Mouse (Mus musculus): ENCODE measurements around the gene Jtb. TPM values are rescaled to one million over a fixed set of nuclear protein-coding genes. Genes with fewer than 3 reads are reported as not detected.
"Not testable (repeated sequence)": the region's sequence is repeated elsewhere in the genome, so short reads cannot be mapped to it uniquely, and the experiment has no call there.

Gene Jtb
- polyA plus RNA-seq, 1 experiment from 2014 or later: 96.8 TPM

- Histone ChIP-seq H3K36me3 (peaks cover 35% of the 10 kb centered on the region), H3K27ac (no peak overlapping the region; the same call in 1 of the 2 replicates), H3K9ac (peak overlapping the region; percentile 86), H3K27me3 (no peaks in the 10 kb centered on the region), H3K9me3 (no peaks in the 10 kb centered on the region), H3K4me2 (replicated peaks) (peak overlapping the region; percentile 84), H3K4me3 (peak overlapping the region; percentile 82), H3K4me1 (peaks cover 10% of the 10 kb centered on the region)
- no peak for ATAC-seq (ENCODE audit: low FRiP score, low read depth)
- WGBS: 12% methylated on average over 8 of the region's 8 CpGs
Observed at GRCm38 (mm10) chr3:90231075-90231474, 322 bp upstream of the Jtb start.

GRCm38 (mm10) chr3:90241251-90241650 is 9.9 kb downstream of the Jtb start:
- no peak for ATAC-seq (ENCODE audit: low FRiP score, low read depth)
- Histone ChIP-seq H3K27ac (no peak overlapping the region), H3K4me2 (replicated peaks) (no peak overlapping the region), H3K4me3 (no peak overlapping the region), H3K4me1 (peaks cover 22% of the 10 kb centered on the region), H3K36me3 (peaks cover 7% of the 10 kb centered on the region), H3K9me3 (no peaks in the 10 kb centered on the region), H3K9ac (no peak overlapping the region; the same call in 1 of the 2 replicates), H3K27me3 (no peaks in the 10 kb centered on the region)
- 83% methylated on average over 2 of the region's 2 CpGs for WGBS

GRCm38 (mm10) chr3:90241669-90242358 is 10.4 kb downstream of the Jtb start:
- H3K4me3 ChIP-seq: no peak overlapping the region
- ATAC-seq (ENCODE audit: low FRiP score, low read depth): no peak
- WGBS: 85% methylated on average over 10 of the region's 10 CpGs
- H3K27ac ChIP-seq: no peak overlapping the region
- peaks cover 4% of the 10 kb centered on the region for H3K36me3 ChIP-seq
- no peaks in the 10 kb centered on the region for H3K9me3 ChIP-seq
- peaks cover 22% of the 10 kb centered on the region for H3K4me1 ChIP-seq
- H3K27me3 ChIP-seq: no peaks in the 10 kb centered on the region
- H3K4me2 ChIP-seq (replicated peaks): peak overlapping the region; percentile 64
- H3K9ac ChIP-seq: peak overlapping the region; percentile 59

- H3K27ac ChIP-seq: peak within 1 kb of the TSS; percentile 84
- peaks cover 25% of the 10 kb centered on the region for H3K4me1 ChIP-seq
- ATAC-seq (ENCODE audit: low FRiP score, low read depth): peak; percentile 77
- H3K4me2 ChIP-seq (replicated peaks): peak within 1 kb of the TSS; percentile 64
- H3K36me3 ChIP-seq: no peaks in the 10 kb centered on the region; the same call in 1 of the 2 replicates
- H3K27me3 ChIP-seq: no peaks in the 10 kb centered on the region
- peak within 1 kb of the TSS; percentile 59 for H3K9ac ChIP-seq
- peak within 1 kb of the TSS; percentile 42 for H3K4me3 ChIP-seq
- H3K9me3 ChIP-seq: no peaks in the 10 kb centered on the region
- WGBS: 1% methylated on average over 19 of the region's 19 CpGs
Observed at GRCm38 (mm10) chr3:90242984-90243775, 11.8 kb downstream of the Jtb start, which contains the start of gene Creb3l4. Gene Creb3l4 (minus strand): TSS chr3:90243512.

- H3K4me1 ChIP-seq: peaks cover 37% of the 10 kb centered on the region
- H3K27me3 ChIP-seq: no peaks in the 10 kb centered on the region
- 76% methylated on average over 2 of the region's 2 CpGs for WGBS
- peaks cover 7% of the 10 kb centered on the region for H3K36me3 ChIP-seq
- no peak overlapping the region for H3K27ac ChIP-seq
- no peak overlapping the region for H3K9ac ChIP-seq
- H3K9me3 ChIP-seq: no peaks in the 10 kb centered on the region
- H3K4me3 ChIP-seq: no peak overlapping the region
- H3K4me2 ChIP-seq (replicated peaks): no peak overlapping the region
- no peak for ATAC-seq (ENCODE audit: low FRiP score, low read depth)
Observed at GRCm38 (mm10) chr3:90245406-90245805, 14.0 kb downstream of the Jtb start.

- Histone ChIP-seq H3K9ac (peak overlapping the region; percentile 82), H3K4me2 (replicated peaks) (peak overlapping the region; percentile 90), H3K36me3 (peaks cover 22% of the 10 kb centered on the region), H3K9me3 (no peaks in the 10 kb centered on the region), H3K27me3 (no peaks in the 10 kb centered on the region), H3K4me3 (peak overlapping the region; percentile 79), H3K27ac (peak overlapping the region; percentile 91), H3K4me1 (peaks cover 29% of the 10 kb centered on the region)
- 0% methylated on average over 3 of the region's 3 CpGs for WGBS
- peak; percentile 13; the same call in 1 of the 2 replicates for ATAC-seq (ENCODE audit: low FRiP score, low read depth)
Observed at GRCm38 (mm10) chr3:90247630-90247959, 16.2 kb downstream of the Jtb start.

GRCm38 (mm10) chr3:90247960-90248745 is 16.8 kb downstream of the Jtb start, which contains the start of gene Slc39a1:
Gene Slc39a1 (plus strand): TSS chr3:90248172.
- peak within 1 kb of the TSS; percentile 82 for H3K9ac ChIP-seq
- H3K27me3 ChIP-seq: no peaks in the 10 kb centered on the region
- peak within 1 kb of the TSS; percentile 90 for H3K4me2 ChIP-seq (replicated peaks)
- ATAC-seq (ENCODE audit: low FRiP score, low read depth): peak; percentile 94
- H3K9me3 ChIP-seq: no peaks in the 10 kb centered on the region
- H3K36me3 ChIP-seq: peaks cover 22% of the 10 kb centered on the region
- peaks cover 23% of the 10 kb centered on the region for H3K4me1 ChIP-seq
- H3K4me3 ChIP-seq: peak within 1 kb of the TSS; percentile 79
- peak within 1 kb of the TSS; percentile 91 for H3K27ac ChIP-seq
- under 1% methylated on average over 39 of the region's 44 CpGs for WGBS

GRCm38 (mm10) chr3:90248746-90249100 is 17.3 kb downstream of the Jtb start:
- Histone ChIP-seq H3K4me3 (peak overlapping the region; percentile 79), H3K9ac (peak overlapping the region; percentile 82), H3K4me2 (replicated peaks) (peak overlapping the region; percentile 90), H3K36me3 (peaks cover 22% of the 10 kb centered on the region), H3K4me1 (peaks cover 18% of the 10 kb centered on the region), H3K9me3 (no peaks in the 10 kb centered on the region), H3K27ac (peak overlapping the region; percentile 89), H3K27me3 (no peaks in the 10 kb centered on the region)
- ATAC-seq (ENCODE audit: low FRiP score, low read depth): no peak
- WGBS: 5% methylated on average over 10 of the region's 10 CpGs

- no peak for ATAC-seq (ENCODE audit: low FRiP score, low read depth)
- H3K4me3 ChIP-seq: no peak overlapping the region
- H3K9me3 ChIP-seq: no peaks in the 10 kb centered on the region
- H3K4me1 ChIP-seq: peaks cover 24% of the 10 kb centered on the region
- peaks cover 22% of the 10 kb centered on the region for H3K36me3 ChIP-seq
- no peak overlapping the region for H3K4me2 ChIP-seq (replicated peaks)
- WGBS: 82% methylated on average over 6 of the region's 6 CpGs
- no peak overlapping the region for H3K9ac ChIP-seq
- H3K27me3 ChIP-seq: no peaks in the 10 kb centered on the region
- no peak overlapping the region for H3K27ac ChIP-seq
Observed at GRCm38 (mm10) chr3:90250791-90251190, 19.4 kb downstream of the Jtb start.

- not testable (repeated sequence) for H3K27ac ChIP-seq; ATAC-seq (ENCODE audit: low FRiP score, low read depth); H3K4me3 ChIP-seq; H3K4me2 ChIP-seq (replicated peaks); H3K27me3 ChIP-seq; H3K9me3 ChIP-seq; H3K9ac ChIP-seq
- WGBS: 92% methylated on average over 11 of the region's 12 CpGs
- H3K4me1 ChIP-seq: peaks cover 31% of the 10 kb centered on the region
- H3K36me3 ChIP-seq: peaks cover 22% of the 10 kb centered on the region
Observed at GRCm38 (mm10) chr3:90251731-90252226, 20.4 kb downstream of the Jtb start.

- not testable (repeated sequence) for H3K4me3 ChIP-seq
- peaks cover 28% of the 10 kb centered on the region for H3K4me1 ChIP-seq
Observed at GRCm38 (mm10) chr3:90252659-90253058, 21.3 kb downstream of the Jtb start.

More at GRCm38 (mm10) chr3:90252659-90253058, 21.3 kb downstream of the Jtb start:
- WGBS: 92% methylated on average over 2 of the region's 2 CpGs
- not testable (repeated sequence) for ATAC-seq (ENCODE audit: low FRiP score, low read depth); H3K27me3 ChIP-seq; H3K27ac ChIP-seq; H3K9me3 ChIP-seq; H3K4me2 ChIP-seq (replicated peaks); H3K9ac ChIP-seq
- H3K36me3 ChIP-seq: peaks cover 29% of the 10 kb centered on the region

Measured in limb, embryonic 13.5 days (tissue).